Mouse (Mus musculus) liver, embryonic 11.5 days (tissue): ENCODE data around the gene Slc6a13. TPM values are rescaled to one million over a fixed set of nuclear protein-coding genes. Genes with fewer than 3 reads are reported as not detected.

ENCODE experiments used
- ATAC-seq: fragments of 200-750 bp; cut with Nextera tagmentation; replicated peaks from 2 replicates; pipeline ENCODE4 v1.8.0; 2017; ENCODE audit warnings: moderate number of reproducible peaks, mild to moderate bottlenecking, moderate TSS enrichment, moderate library complexity; ENCODE audit not compliant: low FRiP score
- DNase-seq: peaks from one replicate; pipeline ENCODE4 v3.0.0-alpha.2; 2017; ENCODE audit warnings: low spot score
- H3K27ac ChIP-seq: fragments of 300-500 bp; sonication (generic); 2 replicates; pipeline ENCODE4 v1.5.1; 2014; ENCODE audit warnings: mild to moderate bottlenecking, low read depth, low read length, control low read depth
- H3K27me3 ChIP-seq: fragments of 300-500 bp; sonication (generic); replicated peaks from 2 replicates; pipeline ENCODE4 v1.6.1; 2014; ENCODE audit warnings: low read length, mixed read lengths; ENCODE audit not compliant: control insufficient read depth, insufficient read depth
- H3K36me3 ChIP-seq: fragments of 300-500 bp; sonication (generic); 2 replicates; pipeline ENCODE4 v1.6.1; 2014; ENCODE audit warnings: mild to moderate bottlenecking, low read length, moderate library complexity, mixed read lengths; ENCODE audit not compliant: control insufficient read depth, insufficient read depth
- H3K4me1 ChIP-seq: fragments of 300-500 bp; sonication (generic); replicated peaks from 2 replicates; pipeline ENCODE4 v1.6.1; 2014; ENCODE audit warnings: low read length, mixed read lengths; ENCODE audit not compliant: control insufficient read depth, insufficient read depth
- H3K4me2 ChIP-seq: fragments of 300-500 bp; sonication (generic); 2 replicates; pipeline ENCODE4 v1.6.1; 2014; ENCODE audit warnings: mild to moderate bottlenecking, control low read depth, moderate library complexity
- H3K4me3 ChIP-seq: fragments of 300-500 bp; sonication (generic); 2 replicates; pipeline ENCODE4 v1.5.1; 2014; ENCODE audit warnings: low read depth, low read length, control low read depth
- H3K9ac ChIP-seq: fragments of 300-500 bp; sonication (generic); 2 replicates; pipeline ENCODE4 v1.6.1; 2014; ENCODE audit warnings: low read depth, low read length, control low read depth
- H3K9me3 ChIP-seq: fragments of 300-500 bp; sonication (generic); 2 replicates; pipeline ENCODE4 v1.6.1; 2016; ENCODE audit warnings: low read length, inconsistent platforms, mixed read lengths; ENCODE audit not compliant: control insufficient read depth
- WGBS: fragments of 180-500 bp; shearing (Covaris S2); extraction: QIAGEN DNeasy Blood & Tissue Kit; methylation state at CpG from one replicate; pipeline ENCODE4 v1.1.7; 2014; 5-methylcytosine and 5-hydroxymethylcytosine counted together
- polyA plus RNA-seq: library from polyadenylated mRNA; unstranded; fragments of >200 nt; fragmentation: Nextera tagmentation; extraction: Ambion mirVana; gene quantifications from 2 replicates; pipeline ENCODE4 v1.2.1, GENCODE M21; 2014

The Slc6a13 gene
- polyA plus RNA-seq, result 17.6 and 18.7 TPM in 2 replicates

DNA sequence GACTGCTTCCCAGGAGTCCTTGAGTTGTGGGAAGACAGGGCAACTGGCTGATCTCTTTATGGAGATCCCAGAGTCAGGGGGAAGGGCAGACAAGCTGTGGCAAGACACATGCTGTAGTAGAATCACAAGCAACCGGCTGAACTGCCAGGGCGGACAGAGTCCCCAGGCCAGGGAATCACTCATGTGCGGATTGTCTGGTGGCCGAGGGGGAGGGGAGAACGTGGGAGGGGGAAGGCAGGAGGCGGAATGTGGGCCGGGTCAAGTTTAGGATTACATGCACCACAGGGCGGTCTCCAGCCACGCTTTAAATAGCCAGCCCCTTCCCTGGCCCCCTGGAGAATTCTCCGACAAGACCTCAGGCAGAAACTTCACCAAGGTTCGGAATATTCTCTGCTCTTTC lies at the start of gene Slc6a13:
Gene Slc6a13, plus strand, starts transcription at position 274 of the 400 bp plus-strand sequence.
- no peaks in the 10 kb centered on the region for H3K36me3 ChIP-seq
- no peak within 1 kb of the TSS for H3K9ac ChIP-seq
- no peaks in the 10 kb centered on the region for H3K27me3 ChIP-seq
- peak within 1 kb of the TSS; percentile 23 for H3K4me3 ChIP-seq
- H3K4me2 ChIP-seq, result peak within 1 kb of the TSS; percentile 46
- DNase-seq, result peak; percentile 43
- peak; percentile 65 for ATAC-seq
- 11% methylated on average over 11 of the region's 11 CpGs for WGBS
- no peaks in the 10 kb centered on the region for H3K9me3 ChIP-seq
- H3K4me1 ChIP-seq, result no peaks in the 10 kb centered on the region
- H3K27ac ChIP-seq, result peak within 1 kb of the TSS; percentile 6; the same call in 1 of the 2 replicates

DNA sequence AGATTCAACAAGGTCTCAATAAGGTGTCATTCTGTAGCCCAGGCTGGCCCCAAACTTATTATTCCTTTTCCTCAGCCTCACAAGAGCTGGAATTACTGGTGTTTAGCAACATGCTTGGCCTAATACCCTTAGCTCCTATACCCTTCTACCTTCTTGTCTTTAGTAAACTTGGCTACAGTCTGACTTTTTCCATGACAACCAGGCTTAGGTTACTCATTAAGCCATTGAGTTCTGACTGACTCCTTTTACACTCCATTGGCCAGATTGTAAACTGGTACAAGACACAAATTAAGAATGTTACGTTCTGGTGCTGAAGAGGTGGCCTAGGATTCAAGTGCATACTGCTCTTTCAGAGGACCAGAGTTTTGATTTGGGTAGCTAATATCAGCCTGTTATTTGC lies 49.6 kb upstream of the Slc6a13 start:
- Histone ChIP-seq H3K27ac (no peak overlapping the region), H3K4me3 (no peak overlapping the region), H3K36me3 (no peaks in the 10 kb centered on the region), H3K9ac (no peak overlapping the region), H3K4me1 (no peaks in the 10 kb centered on the region; the same call in 1 of the 2 replicates), H3K9me3 (no peaks in the 10 kb centered on the region), H3K27me3 (no peaks in the 10 kb centered on the region), H3K4me2 (no peak overlapping the region)
- no peak for ATAC-seq
- no peak for DNase-seq
- WGBS, result 65% methylated on average over 1 of the region's 1 CpGs

DNA sequence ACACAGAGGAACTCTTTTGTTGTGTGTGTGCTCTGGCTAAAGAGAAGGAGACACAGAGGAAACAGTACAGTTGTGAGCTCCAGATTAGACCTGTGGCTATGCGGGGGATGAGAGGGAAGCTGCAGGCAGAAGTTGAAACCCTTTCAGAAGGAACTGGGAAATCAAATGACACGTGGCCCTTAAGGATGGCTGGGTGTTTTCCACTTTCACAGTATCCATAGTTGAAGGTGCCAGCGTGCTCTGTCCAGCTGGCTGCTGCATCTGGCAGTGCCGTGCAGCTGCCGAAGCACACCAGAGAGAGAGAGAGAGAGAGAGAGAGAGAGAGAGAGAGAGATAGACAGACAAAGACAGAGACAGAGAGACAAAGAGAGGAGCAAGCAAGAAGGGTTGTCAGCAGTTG lies 48.8 kb upstream of the Slc6a13 start:
- H3K9me3 ChIP-seq, result no peaks in the 10 kb centered on the region
- no peak overlapping the region for H3K4me2 ChIP-seq
- H3K4me1 ChIP-seq, result no peaks in the 10 kb centered on the region; the same call in 1 of the 2 replicates
- 56% methylated on average over 5 of the region's 5 CpGs for WGBS
- DNase-seq (no peak), ATAC-seq (no peak)
- no peak overlapping the region for H3K9ac ChIP-seq
- H3K27ac ChIP-seq, result no peak overlapping the region
- H3K4me3 ChIP-seq, result no peak overlapping the region
- H3K36me3 ChIP-seq, result no peaks in the 10 kb centered on the region
- H3K27me3 ChIP-seq, result no peaks in the 10 kb centered on the region

DNA sequence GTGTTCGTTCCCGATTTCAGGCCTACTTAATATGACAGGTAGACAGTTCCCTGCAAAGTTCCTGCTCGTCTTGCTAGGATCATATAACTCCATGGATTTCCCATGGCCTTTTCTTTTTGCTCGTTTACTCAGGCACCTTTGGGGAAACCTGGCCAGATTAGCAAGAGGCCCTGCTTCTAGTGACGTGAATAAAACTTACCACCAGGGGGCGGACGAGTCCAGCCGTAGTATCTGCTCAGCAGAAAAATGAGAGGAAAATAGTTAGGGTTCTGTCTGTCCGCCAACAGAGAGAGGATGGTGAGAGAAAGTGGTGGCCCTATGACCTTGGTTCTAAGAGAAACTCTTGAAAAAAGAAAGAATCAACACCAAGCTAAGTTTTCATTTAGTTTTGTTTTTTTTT lies 39.5 kb upstream of the Slc6a13 start:
- Histone ChIP-seq H3K27me3 (no peaks in the 10 kb centered on the region), H3K4me3 (no peak overlapping the region), H3K36me3 (no peaks in the 10 kb centered on the region), H3K4me1 (no peaks in the 10 kb centered on the region), H3K4me2 (no peak overlapping the region), H3K9ac (no peak overlapping the region), H3K9me3 (peaks cover 5% of the 10 kb centered on the region), H3K27ac (no peak overlapping the region)
- WGBS, result 29% methylated on average over 9 of the region's 9 CpGs
- DNase-seq, result no peak
- no peak for ATAC-seq

DNA sequence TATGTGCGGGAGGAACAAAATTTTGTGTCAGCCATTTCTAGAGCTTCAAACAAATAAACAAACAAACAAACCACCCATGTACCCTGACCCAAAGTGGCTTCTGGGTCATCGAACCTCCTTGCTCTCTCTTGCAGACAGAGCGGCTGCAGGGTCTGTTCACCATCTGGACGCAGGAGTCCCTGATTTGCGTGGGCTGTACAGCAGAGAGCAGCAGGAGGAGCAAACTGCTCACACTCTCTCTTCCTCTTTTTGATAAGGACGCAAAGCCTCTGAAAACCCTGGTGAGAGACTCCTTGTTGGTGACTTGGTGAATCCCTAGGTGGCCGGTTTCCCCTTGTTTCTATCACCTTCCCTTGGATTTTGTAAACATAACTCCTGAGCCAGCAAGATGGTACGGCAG lies 38.8 kb upstream of the Slc6a13 start:
- Histone ChIP-seq H3K4me2 (no peak overlapping the region), H3K36me3 (no peaks in the 10 kb centered on the region), H3K27ac (no peak overlapping the region), H3K27me3 (no peaks in the 10 kb centered on the region), H3K4me3 (no peak overlapping the region), H3K9me3 (peaks cover 6% of the 10 kb centered on the region), H3K9ac (no peak overlapping the region), H3K4me1 (no peaks in the 10 kb centered on the region)
- DNase-seq, result no peak
- 55% methylated on average over 8 of the region's 8 CpGs for WGBS
- no peak for ATAC-seq

DNA sequence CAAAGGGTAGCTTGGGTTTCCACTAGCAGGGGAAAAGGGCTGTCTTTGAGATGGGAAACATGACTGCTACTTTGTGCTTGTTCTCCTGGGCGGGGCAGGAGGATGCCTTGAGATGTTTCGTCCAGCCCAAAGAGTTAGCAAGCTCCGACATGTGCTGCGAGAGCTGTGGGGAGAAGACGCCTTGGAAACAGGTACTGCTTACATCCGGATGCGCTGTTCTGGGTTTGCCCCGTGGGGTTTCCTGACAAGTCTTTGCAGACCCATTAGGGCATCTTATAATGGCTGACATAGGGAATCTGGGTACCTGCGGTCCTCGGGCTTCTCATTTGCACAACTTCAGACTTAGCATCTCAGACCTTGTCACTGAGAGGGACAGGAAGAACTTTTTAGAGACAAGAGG lies 38.0 kb upstream of the Slc6a13 start:
- Histone ChIP-seq H3K9ac (no peak overlapping the region), H3K27ac (no peak overlapping the region), H3K4me1 (no peaks in the 10 kb centered on the region), H3K4me2 (no peak overlapping the region), H3K9me3 (peaks cover 6% of the 10 kb centered on the region), H3K36me3 (no peaks in the 10 kb centered on the region), H3K4me3 (no peak overlapping the region), H3K27me3 (no peaks in the 10 kb centered on the region)
- DNase-seq, result no peak
- 81% methylated on average over 10 of the region's 10 CpGs for WGBS
- ATAC-seq, result no peak

DNA sequence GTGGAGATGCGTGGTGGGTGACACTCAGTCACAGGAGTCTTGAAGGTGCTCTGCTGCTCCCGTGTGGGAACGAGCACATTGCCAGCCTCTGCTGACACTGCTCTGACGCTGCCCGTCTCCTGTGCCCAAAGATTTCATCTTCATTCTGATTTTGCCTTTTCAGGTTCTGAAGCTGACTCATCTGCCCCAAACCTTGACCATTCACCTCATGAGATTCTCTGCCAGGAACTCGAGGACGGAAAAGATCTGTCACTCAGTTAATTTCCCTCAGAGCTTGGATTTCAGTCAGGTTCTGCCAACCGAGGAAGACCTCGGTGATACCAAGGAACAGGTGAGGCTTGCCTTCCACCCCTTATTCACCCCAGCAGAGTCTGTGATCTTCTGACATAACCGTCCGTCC lies 37.5 kb upstream of the Slc6a13 start:
- H3K4me2 ChIP-seq, result no peak overlapping the region
- peaks cover 5% of the 10 kb centered on the region for H3K9me3 ChIP-seq
- H3K4me1 ChIP-seq, result no peaks in the 10 kb centered on the region
- no peaks in the 10 kb centered on the region for H3K36me3 ChIP-seq
- H3K27me3 ChIP-seq, result no peaks in the 10 kb centered on the region
- H3K9ac ChIP-seq, result no peak overlapping the region
- H3K27ac ChIP-seq, result no peak overlapping the region
- DNase-seq, result no peak
- no peak for ATAC-seq
- 87% methylated on average over 11 of the region's 11 CpGs for WGBS
- H3K4me3 ChIP-seq, result no peak overlapping the region

DNA sequence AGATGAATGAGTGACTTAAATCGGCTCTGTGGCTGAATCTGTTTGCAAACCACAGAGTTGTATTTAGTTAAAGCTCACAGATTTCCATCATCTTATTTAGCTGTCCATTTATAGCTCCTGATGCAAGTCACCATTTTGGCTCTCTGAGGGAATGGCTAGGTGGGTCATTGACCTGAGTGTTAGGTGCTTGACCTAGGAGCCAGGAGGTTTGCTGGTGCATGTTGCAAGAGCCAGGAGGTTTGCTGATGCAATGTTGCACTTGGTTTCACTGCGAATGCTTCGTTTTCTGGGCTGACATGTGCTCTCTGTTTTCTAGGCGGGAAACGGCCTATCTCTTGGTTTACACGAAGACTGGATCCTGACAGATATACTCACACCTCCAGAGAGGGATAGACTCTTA lies 29.9 kb upstream of the Slc6a13 start:
- 76% methylated on average over 6 of the region's 6 CpGs for WGBS
- no peak for DNase-seq

DNA sequence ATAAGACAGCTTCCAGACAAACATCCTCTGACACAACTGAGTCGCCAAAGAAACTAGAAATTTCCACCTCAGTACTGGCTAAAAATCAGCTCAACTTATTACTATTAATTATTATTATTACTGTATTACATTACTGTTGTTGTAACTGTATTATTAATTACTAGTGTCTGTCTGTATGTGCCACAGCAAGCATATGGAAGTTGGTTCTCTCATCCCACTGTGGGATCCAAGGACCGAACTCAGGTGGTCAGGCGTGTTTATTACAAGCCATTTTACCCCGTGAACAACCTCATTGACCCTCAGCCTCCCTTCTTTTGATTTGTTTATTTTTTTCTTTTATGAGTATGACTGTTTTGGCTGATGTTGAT lies 28.3 kb upstream of the Slc6a13 start:
- Histone ChIP-seq H3K4me3 (peak overlapping the region; percentile 67), H3K4me1 (no peaks in the 10 kb centered on the region), H3K27ac (no peak overlapping the region), H3K27me3 (no peaks in the 10 kb centered on the region), H3K4me2 (peak overlapping the region; percentile 91), H3K9ac (no peak overlapping the region), H3K36me3 (no peaks in the 10 kb centered on the region), H3K9me3 (no peaks in the 10 kb centered on the region)
- 12% methylated on average over 4 of the region's 4 CpGs for WGBS
- ATAC-seq (no peak), DNase-seq (no peak)

More for the DNA sequence above, 29.9 kb upstream of the Slc6a13 start:
- Histone ChIP-seq H3K27ac (no peak overlapping the region), H3K27me3 (no peaks in the 10 kb centered on the region), H3K4me3 (no peak overlapping the region), H3K4me1 (no peaks in the 10 kb centered on the region), H3K9ac (no peak overlapping the region), H3K4me2 (no peak overlapping the region), H3K9me3 (0 out of 2 replicates have a peak, but pooled peaks cover 3% of the 10 kb centered on the region), H3K36me3 (no peaks in the 10 kb centered on the region)
- ATAC-seq, result no peak
